In the genomic region with DNA sequence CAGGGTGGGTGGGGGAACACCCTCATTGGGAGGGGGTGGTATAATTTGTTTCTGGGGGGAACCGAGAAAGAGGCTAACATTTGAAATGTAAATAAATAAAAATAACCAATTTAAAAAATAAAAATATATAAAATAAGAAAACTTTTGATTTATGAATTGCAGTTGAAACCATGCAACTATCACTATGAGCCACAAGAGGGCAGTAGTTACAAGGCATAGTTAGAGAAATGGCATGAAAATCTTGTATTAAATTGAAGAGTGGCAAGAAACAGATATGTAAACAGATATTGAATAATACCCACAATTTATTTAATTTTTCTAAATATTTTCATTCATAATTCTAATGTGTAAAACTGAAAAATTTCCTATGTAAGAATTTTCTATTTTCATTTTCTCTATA, we compare ENCODE assay signal across 10 mouse cellular contexts. TPM values are rescaled to one million over a fixed set of nuclear protein-coding genes. Genes with fewer than 3 reads are reported as not detected.
A peak's percentile ranks its signal among the peaks of the same experiment; 100 is the strongest.
DNase-seq lines count a peak whose midpoint lies in the region; ATAC-seq and TF ChIP-seq lines count a peak whose summit lies in the region.
"Had no signal": no experiment of that assay in that cellular context is flagged by ENCODE, and none has a peak within 500 bp of the region (broad histone marks: within the 10 kb centered on the region; RNA-seq: fewer than 3 reads in every experiment).

No protein-coding gene starts in this region.

- ATAC-seq in intestine, postnatal 0 days = no peak
- no peak for ATAC-seq in intestine, embryonic 16.5 days
- no peak for ATAC-seq in megakaryocyte, adult 5-6 weeks (ENCODE audit: poor library complexity, severe bottlenecking)
- ATAC-seq in inflammation-experienced regulatory T-cells, adult 6 months = no peak

- H3K9ac ChIP-seq in intestine, postnatal 0 days (ENCODE audit: low read depth, low read length) = no peak overlapping the region
- no peak overlapping the region for H3K9ac ChIP-seq in intestine, embryonic 16.5 days (ENCODE audit: low read depth, low read length)
- H3K9ac ChIP-seq: lung, embryonic 15.5 days had no signal

- H3K4me1 ChIP-seq in intestine, postnatal 0 days (replicated peaks; ENCODE audit: control insufficient read depth, insufficient read depth, low read length) = no peaks in the 10 kb centered on the region
- H3K4me1 ChIP-seq in intestine, embryonic 16.5 days (ENCODE audit: control insufficient read depth, insufficient read depth, low read length) = no peaks in the 10 kb centered on the region
- H3K4me1 ChIP-seq: lung, embryonic 15.5 days had no signal

- H3K27me3 ChIP-seq in intestine, postnatal 0 days (replicated peaks; ENCODE audit: control insufficient read depth, insufficient read depth, low read length) = no peaks in the 10 kb centered on the region
- H3K27me3 ChIP-seq in intestine, embryonic 16.5 days (replicated peaks; ENCODE audit: control insufficient read depth, insufficient read depth, low read length) = no peaks in the 10 kb centered on the region
- H3K27me3 ChIP-seq: lung, embryonic 15.5 days had no signal

- TF ChIP-seq CTCF in intestine, postnatal 0 days (IDR thresholded peaks at IDR 0.05; ENCODE audit: low read depth) = peak; percentile 71

- no peak overlapping the region for H3K27ac ChIP-seq in intestine, postnatal 0 days (ENCODE audit: low read depth, low read length)
- H3K27ac ChIP-seq in intestine, embryonic 16.5 days (ENCODE audit: low read length) = no peak overlapping the region
- H3K27ac ChIP-seq: lung, embryonic 15.5 days had no signal

- peak; percentile 8 for DNase-seq in thymus, postnatal 0 days (ENCODE audit: low spot score)
- no peak for DNase-seq in thymus, postnatal 36 days
- DNase-seq in adipocyte (ENCODE audit: low spot score) = peak; percentile 40

- H3K4me3 ChIP-seq in intestine, postnatal 0 days (ENCODE audit: low read depth, low read length) = no peak overlapping the region
- no peak overlapping the region for H3K4me3 ChIP-seq in intestine, embryonic 16.5 days (ENCODE audit: low read length)
- H3K4me3 ChIP-seq: lung, embryonic 15.5 days had no signal

- 10% methylated on average over 1 of the region's 1 CpGs for WGBS in intestine, postnatal 0 days
- WGBS in intestine, embryonic 16.5 days = 5% methylated on average over 1 of the region's 1 CpGs

- H3K9me3 ChIP-seq in intestine, postnatal 0 days (ENCODE audit: control insufficient read depth) = no peaks in the 10 kb centered on the region
- no peaks in the 10 kb centered on the region for H3K9me3 ChIP-seq in intestine, embryonic 16.5 days (ENCODE audit: control insufficient read depth, low read length)
- H3K9me3 ChIP-seq: lung, embryonic 15.5 days had no signal

- no peak overlapping the region for H3K4me2 ChIP-seq in intestine, postnatal 0 days (replicated peaks; ENCODE audit: low read depth)
- H3K4me2 ChIP-seq in intestine, embryonic 16.5 days (ENCODE audit: low read depth, low read length) = no peak overlapping the region
- H3K4me2 ChIP-seq: lung, embryonic 15.5 days had no signal

- H3K36me3 ChIP-seq in intestine, postnatal 0 days (ENCODE audit: control insufficient read depth, insufficient read depth) = no peaks in the 10 kb centered on the region
- H3K36me3 ChIP-seq in intestine, embryonic 16.5 days (ENCODE audit: control insufficient read depth, insufficient read depth, low read length) = no peaks in the 10 kb centered on the region
- H3K36me3 ChIP-seq: lung, embryonic 15.5 days had no signal

RNA-seq across cellular contexts. Expression of a gene that starts 24.5 kb away (rescaled TPM):
- polyA plus RNA-seq in intestine, postnatal 0 days (2015; fragmentation: Nextera tagmentation; extraction: Ambion mirVana) = 0.05 and 0.08 TPM in 2 replicates
- 0.04 TPM in 1 of 2 replicates, not detected in the other for polyA plus RNA-seq in intestine, embryonic 16.5 days (2015; fragmentation: Nextera tagmentation; extraction: Ambion mirVana)
- 0.08 and 0.16 TPM in 2 replicates for polyA plus RNA-seq in thymus, postnatal 0 days (2015; fragmentation: Nextera tagmentation; extraction: Ambion mirVana)
- total RNA-seq in megakaryocyte, adult 5-6 weeks (2015) = not detected in 2 replicates
- total RNA-seq in megakaryocyte, adult 5-6 weeks (2017) = 0.16 TPM in 1 of 2 replicates, not detected in the other
- polyA plus RNA-seq in inflammation-experienced regulatory T-cells, adult 6 months (2017; shearing (Covaris generic)) = not detected

RNA-seq across cellular contexts. Expression of a gene that starts 37.5 kb away (rescaled TPM):
- 624 and 671 TPM in 2 replicates for polyA plus RNA-seq in intestine, postnatal 0 days (2015; fragmentation: Nextera tagmentation; extraction: Ambion mirVana)
- 380 and 393 TPM in 2 replicates for polyA plus RNA-seq in intestine, embryonic 16.5 days (2015; fragmentation: Nextera tagmentation; extraction: Ambion mirVana)
- 348 and 373 TPM in 2 replicates for polyA plus RNA-seq in thymus, postnatal 0 days (2015; fragmentation: Nextera tagmentation; extraction: Ambion mirVana)
- total RNA-seq in megakaryocyte, adult 5-6 weeks (2015) = 76.0 and 90.1 TPM in 2 replicates
- 160 and 182 TPM in 2 replicates for total RNA-seq in megakaryocyte, adult 5-6 weeks (2017)
- polyA plus RNA-seq in inflammation-experienced regulatory T-cells, adult 6 months (2017; shearing (Covaris generic)) = 100 to 1,000 TPM; 174 to 219 (median 181) TPM

RNA-seq across cellular contexts. Expression of a gene that starts 37.6 kb away (rescaled TPM):
- not detected in 2 replicates for polyA plus RNA-seq in intestine, postnatal 0 days (2015; fragmentation: Nextera tagmentation; extraction: Ambion mirVana)
- not detected in 2 replicates for polyA plus RNA-seq in intestine, embryonic 16.5 days (2015; fragmentation: Nextera tagmentation; extraction: Ambion mirVana)
- polyA plus RNA-seq in thymus, postnatal 0 days (2015; fragmentation: Nextera tagmentation; extraction: Ambion mirVana) = 0.07 TPM in 1 of 2 replicates, not detected in the other
- total RNA-seq in megakaryocyte, adult 5-6 weeks (2015) = not detected in 2 replicates
- not detected in 2 replicates for total RNA-seq in megakaryocyte, adult 5-6 weeks (2017)
- not detected for polyA plus RNA-seq in inflammation-experienced regulatory T-cells, adult 6 months (2017; shearing (Covaris generic))
- total RNA-seq: layer of hippocampus, postnatal 25 days had no signal
- polyA plus RNA-seq: lung, embryonic 15.5 days; neural tube, embryonic 11.5 days had no signal

Comparison
In these comparisons a context has a peak if more than half of its experiments do, and no peak if none do; other contexts are left out.
1. DNase-seq: peak in thymus, postnatal 0 days (single experiment) and adipocyte (single experiment); none in thymus, postnatal 36 days (0 of 2).